Mouse (Mus musculus) heart, postnatal 10 days (tissue): Measurements from ENCODE around the gene Apopt1. TPM values are rescaled to one million over a fixed set of nuclear protein-coding genes. Genes with fewer than 3 reads are reported as not detected.

Experiments used
- DNase-seq, 2 experiments: peaks; one replicate each; pipeline ENCODE4 v3.0.0; 2021
- intact Hi-C: fragments of 180-260 bp; cut with DNase I; formaldehyde crosslinking; loops from one replicate; pipeline ENCODE4 v1.15.1; 2025
- total RNA-seq, 2 experiments: library from RNA; stranded (reverse); gene quantifications; 2 replicates each; pipeline ENCODE4 v1.2.3; 2021

Apopt1 gene
- total RNA-seq, 2 experiments from 2014 or later, result 39.6 to 41.5 TPM

- intact Hi-C loops, result no loop called here
- DNase-seq, result no peak
Observed at GRCm38 (mm10) chr12:111798493-111798892, 85.4 kb downstream of the Apopt1 start.

GRCm38 (mm10) chr12:111800459-111801183 is 87.6 kb downstream of the Apopt1 start:
- DNase-seq, result peak; percentile 52 to 56
- intact Hi-C loops, result no loop called here

GRCm38 (mm10) chr12:111803538-111803937 is 90.5 kb downstream of the Apopt1 start:
- intact Hi-C loops, result no loop called here
- DNase-seq, result no peak

Other genes starting within 250 kb of the Apopt1 start
- 1 to 10 TPM; 2.2 to 2.4 TPM for gene Gm266, start 227.4 kb upstream of the Apopt1 start, total RNA-seq
- 100 to 1,000 TPM; 196 to 199 TPM for gene Eif5, start 175.2 kb upstream of the Apopt1 start, total RNA-seq
- 10 to 100 TPM; 71.0 to 71.7 TPM for gene Mark3, start 138.7 kb upstream of the Apopt1 start, total RNA-seq
- gene Ckb, start 40.9 kb upstream of the Apopt1 start, total RNA-seq, result 100 to 1,000 TPM; 127 to 140 TPM
- gene Trmt61a, start 35.2 kb upstream of the Apopt1 start, total RNA-seq, result 1 to 10 TPM; 6.4 to 8.3 TPM
- 10 to 100 TPM; 29.1 to 32.7 TPM for gene Bag5, start within 50 bp of the Apopt1 start, total RNA-seq
- 100 to 1,000 TPM; 151 to 166 TPM for gene Klc1, start 45.6 kb downstream of the Apopt1 start, total RNA-seq
- 1 to 10 TPM; 3.5 to 4.0 TPM for gene Xrcc3, start 100.6 kb downstream of the Apopt1 start, total RNA-seq
- gene Zfyve21, start 100.9 kb downstream of the Apopt1 start, total RNA-seq, result 10 to 100 TPM; 44.5 to 53.2 TPM
- 10 to 100 TPM; 23.4 to 26.8 TPM for gene Ppp1r13b, start 194.8 kb downstream of the Apopt1 start, total RNA-seq